Mouse (Mus musculus) lung, postnatal 0 days (tissue): ENCODE data around the gene Stat5a.
A peak's percentile ranks its signal among the peaks of the same experiment; 100 is the strongest.

ENCODE experiments used
- CTCF ChIP-seq: IDR thresholded peaks from 2 replicates; pipeline ENCODE4 v1.5.1; 2016; ENCODE audit warnings: antibody characterized with exemption, mild to moderate bottlenecking
- EP300 ChIP-seq: IDR thresholded peaks from 2 replicates; pipeline ENCODE4 v1.6.1; 2016; ENCODE audit warnings: antibody characterized with exemption, mild to moderate bottlenecking, control low read depth

- TF ChIP-seq CTCF (peak; percentile 48), EP300 (no peak)
Measured at GRCm38 (mm10) chr11:100811132-100811531, 48.0 kb upstream of the Stat5a start.
